Mouse (Mus musculus): ENCODE data around the gene Rock2.

The Rock2 gene

DNA sequence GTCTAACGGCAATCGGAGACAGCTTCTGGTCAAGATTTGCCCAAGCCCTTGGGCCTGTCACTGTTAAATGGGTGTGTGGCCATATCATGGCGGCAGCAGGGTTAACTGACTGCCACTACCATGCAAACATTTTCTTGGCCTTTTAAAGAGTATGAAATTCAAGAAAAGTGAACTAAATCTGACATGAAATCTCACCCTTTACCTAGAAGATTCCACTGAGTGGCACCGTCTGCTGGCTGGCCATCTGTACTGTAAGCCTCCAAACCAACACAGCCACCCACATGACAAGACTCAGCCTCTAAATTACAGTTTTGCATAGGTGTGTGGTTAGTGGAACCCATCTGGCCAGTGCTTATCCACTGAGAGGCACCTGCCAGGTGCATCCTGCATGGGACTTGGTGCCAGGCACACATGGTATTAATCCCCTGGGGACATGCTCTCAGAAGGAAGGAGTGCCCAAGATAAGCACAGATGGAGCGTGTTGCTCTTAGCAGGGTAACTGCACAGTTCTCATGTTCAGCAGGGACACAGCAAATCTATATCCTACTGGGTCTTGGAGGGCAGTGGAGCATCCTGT lies 102.3 kb downstream of the Rock2 start:
- in situ Hi-C loops (cut with MseI, MboI), result no loop called here

DNA sequence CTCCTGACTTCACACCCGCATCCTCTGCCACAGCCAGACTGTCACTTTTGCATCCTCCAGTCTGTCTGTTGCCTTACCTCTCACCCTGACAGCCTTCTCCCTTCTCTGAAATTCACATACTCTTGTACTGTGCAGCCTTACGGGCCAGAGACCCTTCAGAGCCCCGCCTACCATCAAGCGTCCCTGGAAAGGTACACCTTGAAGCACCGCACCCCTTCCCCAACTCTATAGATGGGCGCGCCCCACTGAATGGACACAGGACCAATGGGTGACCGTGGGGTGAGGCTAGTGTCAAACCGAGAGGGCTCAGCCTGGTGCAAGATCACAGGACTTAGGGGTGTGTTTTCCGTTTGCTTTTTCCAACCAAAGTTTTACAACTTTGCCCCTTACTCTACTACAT lies 104.5 kb downstream of the Rock2 start:
- in situ Hi-C loops (cut with MseI, MboI), result no loop called here

GRCm38 (mm10) chr12:16999739-17000497 lies 105.2 kb downstream of the Rock2 start, which contains the start of gene Pqlc3:
Gene Pqlc3 (minus strand): TSS chr12:17000408.
- in situ Hi-C loops (cut with MseI, MboI), result loop anchor here (10.0 to 25.0 kb wide), 2 partner anchors 188 to 195 kb away; partner anchors contain the start of genes Greb1 (in 2 of the 2) and E2f6 (in 1 of the 2)

GRCm38 (mm10) chr12:17000628-17001027 lies 105.9 kb downstream of the Rock2 start:
- in situ Hi-C loops (cut with MseI, MboI), result loop anchor here (10.0 to 25.0 kb wide), 2 partner anchors 188 to 196 kb away; partner anchors contain the start of genes Greb1 (in 2 of the 2) and E2f6 (in 1 of the 2)

- in situ Hi-C loops (cut with MseI, MboI), result loop anchor here (10.0 to 25.0 kb wide), 2 partner anchors 189 to 196 kb away; partner anchors contain the start of genes Greb1 (in 2 of the 2) and E2f6 (in 1 of the 2)
Observed at GRCm38 (mm10) chr12:17001211-17001610, 106.5 kb downstream of the Rock2 start.

GRCm38 (mm10) chr12:17009466-17009865 lies 114.8 kb downstream of the Rock2 start:
- in situ Hi-C loops (cut with MseI, MboI), result loop anchor here (10.0 to 25.0 kb wide), 2 partner anchors 197 to 205 kb away; partner anchors contain the start of genes Greb1 (in 2 of the 2) and E2f6 (in 1 of the 2)

DNA sequence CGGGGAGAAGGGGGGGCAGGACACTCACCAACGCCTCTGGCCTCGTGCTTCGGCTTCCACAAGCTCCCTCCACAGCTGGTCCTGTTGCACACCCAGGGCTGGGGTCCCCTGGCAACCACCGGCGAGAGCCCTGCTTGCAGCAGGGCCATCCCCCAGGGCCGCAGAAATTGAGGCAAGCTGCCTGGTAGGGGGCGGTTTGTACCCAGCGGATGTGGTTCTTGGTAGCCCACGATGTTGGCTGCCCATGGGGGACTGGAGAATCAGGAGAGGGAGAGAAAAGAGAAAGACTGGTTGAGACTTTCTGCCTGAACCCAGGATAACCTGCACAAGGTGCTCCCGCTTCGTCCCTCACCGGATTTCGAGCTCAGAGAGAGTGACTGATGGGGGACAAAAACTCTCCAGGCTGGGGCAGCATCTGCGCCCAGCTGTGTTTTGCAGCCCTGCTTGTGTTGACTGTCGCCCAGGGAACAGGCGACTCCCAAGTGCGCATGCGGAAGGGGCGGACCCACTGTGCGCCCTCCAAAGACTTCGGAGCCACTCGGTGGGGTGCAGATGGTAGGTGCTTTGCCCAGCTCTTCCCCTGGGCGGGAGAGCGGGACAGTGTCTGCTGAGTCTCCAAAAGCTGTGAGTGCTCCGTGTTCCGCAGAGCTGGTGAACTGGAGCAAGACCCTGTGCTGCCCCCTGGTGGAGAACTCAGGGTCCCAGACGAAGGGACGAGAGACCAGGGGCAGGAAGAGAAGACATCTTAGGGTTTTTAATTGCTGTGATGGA lies 116.6 kb downstream of the Rock2 start, which contains the start of gene 2410004P03Rik:
TSS of gene 2410004P03Rik (minus strand) at position 628 of the 771 bp plus-strand sequence.
- in situ Hi-C loops (cut with MseI, MboI), result loop anchor here in 1 of 2 experiments (25.0 kb wide), 1 partner anchor 199 kb away; the partner anchor contains the start of genes E2f6 and Greb1

DNA sequence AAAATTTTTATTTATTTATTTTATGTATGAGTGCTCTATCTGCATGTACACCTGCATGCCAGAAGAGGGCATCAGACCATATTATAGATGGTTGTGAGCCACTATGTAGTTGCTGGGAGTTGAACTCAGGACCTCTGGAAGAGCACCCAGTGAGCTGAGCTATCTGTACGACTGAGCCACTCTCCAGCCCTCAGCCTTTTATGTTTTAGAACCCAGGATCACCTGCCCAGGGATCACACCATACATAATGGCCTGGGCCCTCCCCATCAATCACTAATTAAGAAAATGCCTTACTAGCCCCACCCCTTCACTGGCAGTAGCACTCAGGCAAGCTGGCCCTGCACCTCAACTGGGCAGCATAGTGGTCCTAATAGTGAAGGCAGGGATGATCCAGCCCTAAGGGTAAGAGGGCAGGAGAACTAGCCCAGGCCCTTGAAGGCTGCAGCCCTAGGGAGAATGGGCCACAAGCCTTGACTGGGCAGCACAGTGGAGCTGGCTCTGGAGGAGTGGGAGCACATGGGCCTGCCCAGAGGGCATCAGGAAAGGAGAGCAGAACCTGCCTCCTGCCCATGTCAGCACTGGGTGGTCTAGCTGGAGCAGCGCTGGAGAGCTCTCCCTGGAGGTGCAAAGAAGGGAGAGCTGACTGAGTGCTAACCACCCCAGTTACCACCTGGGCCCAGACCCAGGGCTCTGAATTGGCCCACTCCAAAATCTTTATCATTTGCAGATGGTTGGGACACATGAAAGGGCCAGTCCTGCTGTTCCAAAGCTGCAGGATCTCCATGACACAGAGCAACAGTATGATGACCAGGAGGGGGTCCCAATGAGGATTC lies 117.6 kb downstream of the Rock2 start:
- in situ Hi-C loops (cut with MseI, MboI), result loop anchor here in 1 of 2 experiments (25.0 kb wide), 1 partner anchor 200 kb away; the partner anchor contains the start of genes E2f6 and Greb1

DNA sequence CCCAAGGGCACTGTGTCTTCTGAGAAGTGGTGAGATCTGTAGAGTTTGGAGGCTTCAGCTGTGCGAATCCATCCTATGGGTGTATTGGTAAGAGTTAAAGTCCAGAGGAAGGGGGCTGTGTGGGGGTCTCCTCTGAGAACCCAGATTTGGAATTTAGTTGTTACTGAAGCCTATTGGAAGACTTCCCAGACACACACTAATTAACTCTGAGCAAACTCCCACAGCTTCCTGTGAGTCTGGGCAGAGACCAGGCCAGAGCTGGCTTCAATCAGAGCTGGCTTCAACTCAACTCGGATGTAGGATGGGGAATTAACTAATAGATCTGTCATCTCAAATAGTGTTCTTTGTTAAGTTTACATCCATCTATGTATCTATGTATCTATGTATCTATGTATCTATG lies 121.0 kb downstream of the Rock2 start:
- in situ Hi-C loops (cut with MseI, MboI), result loop anchor here (5.0 to 25.0 kb wide), 2 partner anchors 203 to 242 kb away; partner anchors contain the start of genes E2f6 (in 1 of the 2) and Greb1 (in 1 of the 2)

GRCm38 (mm10) chr12:17018468-17018867 lies 123.8 kb downstream of the Rock2 start:
- in situ Hi-C loops (cut with MseI, MboI), result loop anchor here (5.0 to 25.0 kb wide), 2 partner anchors 206 to 239 kb away; partner anchors contain the start of genes E2f6 (in 1 of the 2) and Greb1 (in 1 of the 2)

- in situ Hi-C loops (cut with MseI, MboI), result loop anchor here in 1 of 2 experiments (25.0 kb wide), 1 partner anchor 209 kb away; the partner anchor contains the start of genes E2f6 and Greb1
Observed at GRCm38 (mm10) chr12:17021125-17021524, 126.4 kb downstream of the Rock2 start.

- in situ Hi-C loops (cut with MseI, MboI), result loop anchor here in 1 of 2 experiments (25.0 kb wide), 1 partner anchor 210 kb away; the partner anchor contains the start of genes E2f6 and Greb1
Observed at GRCm38 (mm10) chr12:17022145-17022544, 127.5 kb downstream of the Rock2 start.

GRCm38 (mm10) chr12:17024554-17025110 lies 129.9 kb downstream of the Rock2 start:
- in situ Hi-C loops (cut with MseI, MboI), result loop anchor here in 1 of 2 experiments (25.0 kb wide), 1 partner anchor 212 kb away; the partner anchor contains the start of genes E2f6 and Greb1

GRCm38 (mm10) chr12:17032694-17033463 lies 138.2 kb downstream of the Rock2 start:
- in situ Hi-C loops (cut with MseI, MboI), result loop anchor here in 1 of 2 experiments (10.0 kb wide), 1 partner anchor 222 kb away; no protein-coding TSS in a partner anchor

- in situ Hi-C loops (cut with MseI, MboI), result loop anchor here in 1 of 2 experiments (10.0 kb wide), 1 partner anchor 221 kb away; no protein-coding TSS in a partner anchor
Observed at GRCm38 (mm10) chr12:17033464-17033841, 138.8 kb downstream of the Rock2 start.

GRCm38 (mm10) chr12:17034671-17035070 lies 140.0 kb downstream of the Rock2 start:
- in situ Hi-C loops (cut with MseI, MboI), result loop anchor here in 1 of 2 experiments (10.0 kb wide), 1 partner anchor 220 kb away; no protein-coding TSS in a partner anchor

- in situ Hi-C loops (cut with MseI, MboI), result loop anchor here in 1 of 2 experiments (10.0 kb wide), 1 partner anchor 220 kb away; no protein-coding TSS in a partner anchor
Observed at GRCm38 (mm10) chr12:17035128-17035527, 140.4 kb downstream of the Rock2 start.

DNA sequence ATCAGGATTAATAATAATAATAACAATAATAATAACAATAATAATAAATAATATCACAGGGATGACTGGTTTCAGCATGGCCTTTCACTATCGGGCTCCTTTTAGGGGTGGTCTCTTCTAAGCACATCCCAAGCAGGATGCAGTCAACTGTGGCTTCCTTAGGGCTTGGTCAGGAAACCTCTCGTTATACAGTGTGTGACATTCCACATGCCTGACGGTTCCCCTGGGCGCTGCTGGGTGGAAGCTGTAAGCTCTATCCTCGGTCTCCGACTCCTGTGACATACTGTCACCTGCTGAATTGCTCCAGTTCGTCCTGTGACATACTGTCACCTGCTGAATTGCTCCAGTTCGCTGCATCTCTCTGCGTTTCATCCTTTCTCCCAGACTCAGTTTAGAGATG lies 141.8 kb downstream of the Rock2 start:
- in situ Hi-C loops (cut with MseI, MboI), result loop anchor here in 1 of 2 experiments (10.0 kb wide), 1 partner anchor 218 kb away; no protein-coding TSS in a partner anchor

All from mouse trophoblast stem cell (cell line).